ENCODE assay signal across 13 mouse cellular contexts in the genomic region with DNA sequence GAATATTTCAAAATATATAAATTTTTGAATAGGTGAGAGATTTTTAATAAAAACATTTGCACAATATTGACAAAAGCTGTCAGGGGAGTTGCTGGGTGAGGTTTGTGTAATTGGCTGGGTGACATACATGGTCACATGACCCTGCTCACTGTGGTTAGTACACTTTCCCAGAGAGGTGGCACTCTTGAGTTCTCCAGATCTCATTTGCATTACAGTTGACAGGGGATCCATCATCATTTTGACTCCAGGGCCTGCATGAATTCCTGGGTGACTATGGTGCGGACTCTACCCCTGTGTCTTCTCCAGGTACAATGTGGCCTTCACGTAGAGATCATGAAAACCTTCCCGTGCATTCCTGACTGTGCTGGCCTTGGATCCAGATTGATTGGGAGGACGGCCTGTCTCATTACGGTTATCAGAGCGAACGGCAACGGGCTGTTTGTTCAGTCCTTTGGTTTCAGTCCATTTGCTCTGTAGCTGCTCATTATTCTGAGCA.
A peak's percentile ranks its signal among the peaks of the same experiment; 100 is the strongest.
DNase-seq lines count a peak whose midpoint lies in the region; ATAC-seq and TF ChIP-seq lines count a peak whose summit lies in the region.
"Had no signal": no experiment of that assay in that cellular context is flagged by ENCODE, and none has a peak within 500 bp of the region (broad histone marks: within the 10 kb centered on the region; RNA-seq: fewer than 3 reads in every experiment).

No protein-coding gene starts in this region.

- H3K9me3 ChIP-seq in hindbrain, embryonic 11.5 days (ENCODE audit: control insufficient read depth, low read length), result no peaks in the 10 kb centered on the region
- no peaks in the 10 kb centered on the region for H3K9me3 ChIP-seq in hindbrain, embryonic 10.5 days
- no peaks in the 10 kb centered on the region for H3K9me3 ChIP-seq in stomach, postnatal 0 days (ENCODE audit: control insufficient read depth, low read length)
- H3K9me3 ChIP-seq: intestine, embryonic 15.5 days; lung, embryonic 15.5 days had no signal

- intact Hi-C loops in heart, postnatal 10 days (cut with DNase I), result no loop called here

- 83% methylated on average over 8 of the region's 8 CpGs for WGBS in hindbrain, embryonic 11.5 days
- WGBS in hindbrain, embryonic 10.5 days, result 91% methylated on average over 8 of the region's 8 CpGs
- 60% methylated on average over 8 of the region's 8 CpGs for WGBS in stomach, postnatal 0 days

- H3K4me3 ChIP-seq in hindbrain, embryonic 11.5 days (ENCODE audit: low read depth, low read length), result no peak overlapping the region
- no peak overlapping the region for H3K4me3 ChIP-seq in hindbrain, embryonic 10.5 days
- H3K4me3 ChIP-seq in stomach, postnatal 0 days (ENCODE audit: low read depth, low read length), result no peak overlapping the region
- H3K4me3 ChIP-seq: gastrocnemius, adult 2 months; intestine, embryonic 15.5 days; lung, embryonic 15.5 days had no signal

- H3K4me2 ChIP-seq in hindbrain, embryonic 11.5 days (replicated peaks; ENCODE audit: low read depth, low read length), result no peak overlapping the region
- no peak overlapping the region for H3K4me2 ChIP-seq in stomach, postnatal 0 days (replicated peaks; ENCODE audit: low read depth)
- H3K4me2 ChIP-seq: heart, embryonic 11.5 days; intestine, embryonic 15.5 days; lung, embryonic 15.5 days had no signal

- no peak for DNase-seq in hindbrain, embryonic 11.5 days (ENCODE audit: low spot score)
- no peak for DNase-seq in hindbrain, embryonic 10.5 days (ENCODE audit: low spot score)
- DNase-seq in thymus, postnatal 14 days, result peak; percentile 35
- no peak for DNase-seq in thymus, postnatal 4 days
- peak; percentile 61 for DNase-seq in lung, postnatal 25 days (ENCODE audit: low spot score)
- DNase-seq in stomach, postnatal 0 days (ENCODE audit: low spot score), result peak; percentile 44
- DNase-seq in heart, postnatal 10 days, result no peak
- no peak for DNase-seq in right cerebral cortex, postnatal 25 days
- DNase-seq: left cerebral cortex, postnatal 4 days had no signal

- TF ChIP-seq EP300 in stomach, postnatal 0 days (optimal IDR thresholded peaks at IDR 0.05), result no peak

- no peaks in the 10 kb centered on the region for H3K36me3 ChIP-seq in hindbrain, embryonic 11.5 days (ENCODE audit: control insufficient read depth, insufficient read depth, low read length)
- peaks cover 23% of the 10 kb centered on the region for H3K36me3 ChIP-seq in hindbrain, embryonic 10.5 days
- H3K36me3 ChIP-seq in stomach, postnatal 0 days (ENCODE audit: control insufficient read depth, insufficient read depth, low read length), result peaks cover 2% of the 10 kb centered on the region; the same call in 1 of the 2 replicates
- H3K36me3 ChIP-seq: lung, embryonic 15.5 days had no signal

- H3K27me3 ChIP-seq in hindbrain, embryonic 11.5 days (ENCODE audit: control insufficient read depth, insufficient read depth, low read length), result no peaks in the 10 kb centered on the region
- no peaks in the 10 kb centered on the region for H3K27me3 ChIP-seq in hindbrain, embryonic 10.5 days (ENCODE audit: insufficient read depth, poor library complexity, severe bottlenecking)
- no peaks in the 10 kb centered on the region for H3K27me3 ChIP-seq in stomach, postnatal 0 days (ENCODE audit: control insufficient read depth, insufficient read depth, low read length)
- H3K27me3 ChIP-seq: intestine, embryonic 15.5 days; lung, embryonic 15.5 days had no signal

- peak; percentile 46 for TF ChIP-seq CTCF in stomach, postnatal 0 days (IDR thresholded peaks at IDR 0.05; ENCODE audit: low read depth)

- 0 out of 2 replicates have a peak overlapping the region, but pooled peaks have one; percentile 24 for H3K27ac ChIP-seq in hindbrain, embryonic 11.5 days (ENCODE audit: low read depth, low read length)
- H3K27ac ChIP-seq in hindbrain, embryonic 10.5 days, result no peak overlapping the region
- no peak overlapping the region for H3K27ac ChIP-seq in stomach, postnatal 0 days (replicated peaks)
- H3K27ac ChIP-seq: gastrocnemius, adult 2 months; intestine, embryonic 15.5 days; lung, embryonic 15.5 days had no signal

- H3K9ac ChIP-seq in hindbrain, embryonic 11.5 days (ENCODE audit: low read depth, low read length), result no peak overlapping the region
- H3K9ac ChIP-seq in stomach, postnatal 0 days (ENCODE audit: low read length), result no peak overlapping the region
- H3K9ac ChIP-seq: intestine, embryonic 15.5 days; lung, embryonic 15.5 days had no signal

- no peak for ATAC-seq in hindbrain, embryonic 11.5 days (ENCODE audit: low FRiP score)
- ATAC-seq in stomach, postnatal 0 days (ENCODE audit: low FRiP score, low TSS enrichment), result peak; percentile 75
- ATAC-seq: intestine, embryonic 15.5 days had no signal

- peaks cover 5% of the 10 kb centered on the region; the same call in 1 of the 2 replicates for H3K4me1 ChIP-seq in hindbrain, embryonic 11.5 days (replicated peaks; ENCODE audit: control insufficient read depth, insufficient read depth, low read length)
- H3K4me1 ChIP-seq in hindbrain, embryonic 10.5 days (replicated peaks), result peaks cover 18% of the 10 kb centered on the region
- no peaks in the 10 kb centered on the region for H3K4me1 ChIP-seq in stomach, postnatal 0 days (replicated peaks; ENCODE audit: control insufficient read depth, insufficient read depth)
- H3K4me1 ChIP-seq: intestine, embryonic 15.5 days; lung, embryonic 15.5 days had no signal

Comparison
In these comparisons a context has a peak if more than half of its experiments do, and no peak if none do; other contexts are left out.
1. DNase-seq: peak in thymus, postnatal 14 days (single experiment), lung, postnatal 25 days (single experiment) and stomach, postnatal 0 days (single experiment); none in hindbrain, embryonic 11.5 days (single experiment), hindbrain, embryonic 10.5 days (single experiment), thymus, postnatal 4 days (single experiment), heart, postnatal 10 days (0 of 2) and right cerebral cortex, postnatal 25 days (single experiment).